Mouse (Mus musculus) neural tube, embryonic 15.5 days (tissue): ENCODE results near the gene Ankrd37. TPM values are rescaled to one million over a fixed set of nuclear protein-coding genes. Genes with fewer than 3 reads are reported as not detected.

ENCODE experiments used
- ATAC-seq: fragments of 200-750 bp; cut with Nextera tagmentation; 2 replicates; pipeline ENCODE4 v1.8.0; 2017; ENCODE audit warnings: mild to moderate bottlenecking, moderate TSS enrichment, moderate library complexity; ENCODE audit not compliant: low FRiP score
- H3K27ac ChIP-seq: fragments of 300-500 bp; sonication (generic); replicated peaks from 2 replicates; pipeline ENCODE4 v1.5.1; 2015; ENCODE audit warnings: mild to moderate bottlenecking, inconsistent platforms
- H3K27me3 ChIP-seq: fragments of 300-500 bp; sonication (generic); replicated peaks from 2 replicates; pipeline ENCODE4 v1.6.1; 2015; ENCODE audit warnings: inconsistent platforms
- H3K36me3 ChIP-seq: fragments of 300-500 bp; sonication (generic); 2 replicates; pipeline ENCODE4 v1.6.1; 2015; ENCODE audit warnings: inconsistent platforms
- H3K4me1 ChIP-seq: fragments of 300-500 bp; sonication (generic); 2 replicates; pipeline ENCODE4 v1.6.1; 2015; ENCODE audit warnings: inconsistent platforms
- H3K4me2 ChIP-seq: fragments of 300-500 bp; sonication (generic); 2 replicates; pipeline ENCODE4 v1.6.1; 2015; ENCODE audit warnings: inconsistent platforms, mild to moderate bottlenecking, moderate library complexity
- H3K4me3 ChIP-seq: fragments of 300-500 bp; sonication (generic); replicated peaks from 2 replicates; pipeline ENCODE4 v1.5.1; 2015; ENCODE audit warnings: mild to moderate bottlenecking, inconsistent platforms
- H3K9ac ChIP-seq: fragments of 300-500 bp; sonication (generic); replicated peaks from 2 replicates; pipeline ENCODE4 v1.6.1; 2015; ENCODE audit warnings: mild to moderate bottlenecking, inconsistent platforms
- H3K9me3 ChIP-seq: fragments of 300-500 bp; sonication (generic); replicated peaks from 2 replicates; pipeline ENCODE4 v1.6.1; 2016; ENCODE audit warnings: inconsistent platforms
- WGBS: fragments of 180-500 bp; shearing (Covaris S2); methylation state at CpG from one replicate; pipeline ENCODE4 v1.1.7; 2015; ENCODE audit warnings: mixed read lengths; 5-methylcytosine and 5-hydroxymethylcytosine counted together
- polyA plus RNA-seq: library from polyadenylated mRNA; unstranded; fragments of >200 nt; fragmentation: Nextera tagmentation; extraction: Ambion mirVana; gene quantifications from 2 replicates; pipeline ENCODE4 v1.2.1, GENCODE M21; 2015

Gene Ankrd37
- polyA plus RNA-seq, 1 experiment from 2014 or later = 50.5 TPM

DNA sequence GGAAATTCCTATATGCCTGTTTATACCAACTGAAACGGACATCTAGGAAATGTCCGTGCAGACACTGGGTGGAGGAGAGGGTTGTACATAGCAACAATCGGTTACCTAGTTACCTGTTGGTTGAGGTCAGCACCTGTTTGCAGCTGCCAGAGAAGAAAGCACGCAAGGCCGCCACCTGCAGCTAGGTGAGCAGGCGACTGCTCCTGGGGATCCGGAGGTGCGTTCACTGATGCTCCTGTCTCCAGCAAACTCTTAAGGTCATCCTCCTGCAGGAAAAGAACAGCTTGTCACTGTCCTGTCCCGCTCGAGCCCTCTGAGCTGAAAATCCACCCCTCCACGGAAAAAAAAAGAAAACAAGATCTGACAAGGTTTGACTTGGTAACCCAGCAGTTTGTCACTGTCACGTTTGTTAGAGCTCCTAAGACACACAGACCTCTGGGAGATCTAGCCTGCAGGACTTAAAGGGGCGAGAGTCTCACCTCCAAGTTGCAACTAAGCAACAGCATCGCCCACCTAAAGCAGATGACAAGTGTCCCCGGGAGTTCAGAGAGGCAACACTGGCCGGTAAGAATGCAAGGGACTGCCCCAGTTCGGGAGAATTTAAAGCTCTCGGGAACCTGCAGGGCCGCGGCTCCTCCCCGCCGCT lies 6.2 kb downstream of the Ankrd37 start, which contains the start of gene Lrp2bp:
Gene Lrp2bp, plus strand, starts transcription at position 166 of the 646 bp plus-strand sequence.
- Histone ChIP-seq H3K9ac (peak within 1 kb of the TSS; percentile 77), H3K4me1 (peaks cover 14% of the 10 kb centered on the region), H3K4me3 (peak within 1 kb of the TSS; percentile 67), H3K36me3 (peaks cover 14% of the 10 kb centered on the region), H3K27ac (peak within 1 kb of the TSS; percentile 98), H3K27me3 (no peaks in the 10 kb centered on the region), H3K4me2 (peak within 1 kb of the TSS; percentile 83), H3K9me3 (no peaks in the 10 kb centered on the region)
- WGBS = 2% methylated on average over 22 of the region's 22 CpGs
- ATAC-seq = peak; percentile 7

DNA sequence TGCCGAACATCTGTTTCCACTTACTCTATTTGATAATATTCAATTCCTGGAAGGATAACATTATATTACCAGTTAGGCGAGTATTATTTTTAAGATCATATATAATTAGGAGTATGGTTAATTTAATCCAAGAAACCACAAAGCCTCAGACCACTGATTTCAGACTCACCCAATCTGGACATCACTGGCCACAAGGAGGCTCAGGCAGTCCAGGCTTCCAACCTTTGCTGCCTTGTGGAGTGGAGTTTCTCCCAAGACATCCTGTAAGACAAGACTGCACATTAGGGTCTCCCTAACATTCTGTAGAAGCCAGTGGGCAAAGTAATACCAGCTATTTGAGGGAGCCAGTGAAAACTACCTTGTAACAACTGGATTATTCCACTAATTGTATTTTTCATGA lies 7.3 kb downstream of the Ankrd37 start:
- WGBS = 89% methylated on average over 2 of the region's 2 CpGs
- H3K4me1 ChIP-seq = peaks cover 14% of the 10 kb centered on the region
- no peak for ATAC-seq

GRCm38 (mm10) chr8:45995576-45995975 lies 9.9 kb downstream of the Ankrd37 start:
- Histone ChIP-seq H3K27me3 (no peaks in the 10 kb centered on the region), H3K4me2 (no peak overlapping the region), H3K9ac (no peak overlapping the region), H3K4me3 (no peak overlapping the region), H3K36me3 (peaks cover 23% of the 10 kb centered on the region), H3K9me3 (no peaks in the 10 kb centered on the region), H3K4me1 (peaks cover 14% of the 10 kb centered on the region), H3K27ac (no peak overlapping the region)
- no peak for ATAC-seq
- 92% methylated on average over 3 of the region's 3 CpGs for WGBS

More for the DNA sequence above, 7.3 kb downstream of the Ankrd37 start:
- Histone ChIP-seq H3K36me3 (peaks cover 20% of the 10 kb centered on the region), H3K27me3 (no peaks in the 10 kb centered on the region), H3K4me3 (0 out of 2 replicates have a peak overlapping the region, but pooled peaks have one; percentile 3), H3K27ac (no peak overlapping the region), H3K9me3 (no peaks in the 10 kb centered on the region), H3K9ac (no peak overlapping the region), H3K4me2 (peak overlapping the region; percentile 83)

DNA sequence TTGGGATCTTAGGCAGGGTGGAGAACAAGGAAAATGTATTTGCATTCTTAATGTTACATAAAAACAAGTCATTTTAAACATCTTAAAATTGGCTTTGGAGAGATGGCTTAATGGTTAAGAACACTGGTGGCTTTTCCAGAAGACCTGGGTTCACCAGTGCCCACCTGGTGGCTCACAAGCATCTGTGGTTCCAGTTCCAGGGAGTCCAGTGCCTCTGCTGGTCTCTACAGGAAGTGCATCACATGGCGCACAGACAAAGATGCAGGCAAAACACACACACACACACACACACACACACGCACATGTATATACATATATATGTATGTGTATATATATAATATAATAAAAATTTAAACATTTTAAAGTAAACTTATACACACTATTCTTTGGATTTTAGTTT lies 11.4 kb downstream of the Ankrd37 start:
- Histone ChIP-seq H3K9me3 (no peaks in the 10 kb centered on the region), H3K9ac (no peak overlapping the region), H3K36me3 (peaks cover 23% of the 10 kb centered on the region), H3K27me3 (no peaks in the 10 kb centered on the region), H3K4me1 (peaks cover 7% of the 10 kb centered on the region), H3K4me3 (no peak overlapping the region), H3K4me2 (no peak overlapping the region), H3K27ac (no peak overlapping the region)
- ATAC-seq = no peak
- 95% methylated on average over 2 of the region's 2 CpGs for WGBS

- Histone ChIP-seq H3K27ac (no peak overlapping the region), H3K4me1 (no peaks in the 10 kb centered on the region), H3K27me3 (no peaks in the 10 kb centered on the region), H3K9ac (no peak overlapping the region), H3K36me3 (peaks cover 22% of the 10 kb centered on the region), H3K9me3 (no peaks in the 10 kb centered on the region), H3K4me3 (no peak overlapping the region), H3K4me2 (no peak overlapping the region)
- no peak for ATAC-seq
- 84% methylated on average over 4 of the region's 4 CpGs for WGBS
Observed at GRCm38 (mm10) chr8:45990631-45991310, 14.7 kb downstream of the Ankrd37 start.

DNA sequence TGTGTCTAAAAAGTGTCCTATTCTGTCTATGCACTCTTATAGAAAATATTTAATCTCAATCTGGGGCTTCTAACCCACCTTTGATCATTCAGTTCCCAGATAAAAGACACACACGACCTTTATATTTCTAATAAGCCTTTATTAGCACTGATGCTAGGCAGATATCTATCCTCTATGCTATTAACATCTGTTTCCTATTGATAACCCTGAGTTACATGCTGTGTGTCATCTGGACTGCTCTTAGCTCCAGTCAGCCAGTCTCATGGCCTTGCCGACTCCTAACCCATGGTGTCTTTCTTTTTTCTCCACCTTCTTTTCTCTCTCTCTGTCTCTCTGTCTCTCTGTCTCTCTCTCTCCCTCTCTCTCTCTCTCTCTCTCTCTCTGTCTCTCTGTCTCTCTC lies 17.3 kb downstream of the Ankrd37 start:
- Histone ChIP-seq H3K27me3 (no peaks in the 10 kb centered on the region), H3K9ac (no peak overlapping the region), H3K4me1 (no peaks in the 10 kb centered on the region), H3K4me2 (no peak overlapping the region), H3K4me3 (no peak overlapping the region), H3K9me3 (no peaks in the 10 kb centered on the region), H3K36me3 (peaks cover 22% of the 10 kb centered on the region), H3K27ac (no peak overlapping the region)
- WGBS = 61% methylated on average over 2 of the region's 2 CpGs
- ATAC-seq = no peak

DNA sequence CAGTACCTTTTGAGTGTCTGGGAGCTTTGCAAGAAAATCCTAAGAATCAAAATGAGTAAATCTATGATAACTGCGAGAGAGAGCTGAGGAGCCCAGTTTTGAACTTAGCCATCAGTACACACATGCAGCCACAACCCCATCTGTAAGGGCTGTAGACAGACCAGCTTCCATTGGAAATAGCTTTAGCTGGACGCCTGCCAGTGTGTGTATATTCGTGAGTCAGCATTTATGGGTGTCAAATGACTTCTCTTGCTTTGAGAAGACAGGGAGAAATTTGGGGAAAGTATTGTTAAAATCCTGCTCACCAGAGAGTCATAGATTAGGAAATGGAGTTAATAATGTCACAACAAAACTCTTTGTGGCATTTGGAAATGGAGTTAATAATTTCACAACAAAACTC lies 18.8 kb downstream of the Ankrd37 start:
- no peak overlapping the region for H3K4me3 ChIP-seq
- H3K27ac ChIP-seq = no peak overlapping the region
- 86% methylated on average over 3 of the region's 3 CpGs for WGBS
- H3K4me1 ChIP-seq = no peaks in the 10 kb centered on the region
- ATAC-seq = no peak
- H3K36me3 ChIP-seq = peaks cover 30% of the 10 kb centered on the region
- H3K9me3 ChIP-seq = no peaks in the 10 kb centered on the region
- H3K9ac ChIP-seq = no peak overlapping the region
- H3K27me3 ChIP-seq = no peaks in the 10 kb centered on the region
- H3K4me2 ChIP-seq = no peak overlapping the region

DNA sequence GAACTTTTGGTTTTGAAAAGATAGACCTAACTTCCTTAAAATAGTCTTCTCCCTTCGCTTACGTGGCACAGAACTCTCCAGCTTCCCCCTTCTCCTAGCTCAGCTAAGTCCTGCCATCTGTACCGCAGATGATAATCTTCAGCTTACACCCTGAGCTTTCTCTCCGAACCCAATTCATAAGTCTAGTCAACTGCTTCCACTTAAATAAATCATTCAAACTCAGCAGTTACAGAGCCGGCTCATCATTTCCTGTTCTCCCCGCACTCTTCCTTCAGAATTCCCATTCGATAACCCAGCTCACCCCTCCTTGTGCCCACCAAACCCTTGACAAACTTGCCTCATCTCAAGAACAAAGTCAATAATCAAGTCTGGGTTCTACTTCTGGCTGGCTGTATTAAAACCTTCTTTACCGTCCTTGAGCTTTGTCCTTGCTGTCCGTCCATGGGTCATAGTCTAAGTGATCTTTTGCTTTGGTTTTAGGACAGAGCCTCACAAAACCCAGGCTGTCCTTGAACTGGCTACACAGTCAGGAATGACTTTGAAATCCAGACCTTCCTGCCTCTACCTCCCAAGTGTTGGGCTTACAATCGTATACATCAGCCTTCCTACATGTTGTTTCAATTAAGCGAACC lies 29.6 kb downstream of the Ankrd37 start:
- no peaks in the 10 kb centered on the region for H3K27me3 ChIP-seq
- peaks cover 9% of the 10 kb centered on the region for H3K36me3 ChIP-seq
- 71% methylated on average over 11 of the region's 11 CpGs for WGBS
- H3K4me2 ChIP-seq = peak overlapping the region; percentile 69
- H3K4me3 ChIP-seq = peak overlapping the region; percentile 67
- H3K9me3 ChIP-seq = no peaks in the 10 kb centered on the region
- H3K9ac ChIP-seq = peak overlapping the region; percentile 62
- peak; percentile 28 for ATAC-seq
- peak overlapping the region; percentile 86 for H3K27ac ChIP-seq
- peaks cover 16% of the 10 kb centered on the region for H3K4me1 ChIP-seq

GRCm38 (mm10) chr8:45975126-45975836 lies 30.2 kb downstream of the Ankrd37 start, which contains the start of the genes 1700029J07Rik and Ufsp2:
TSS of gene 1700029J07Rik (minus strand) at chr8:45975252.
TSS of gene Ufsp2 (plus strand) at chr8:45975528.
- Histone ChIP-seq H3K4me1 (peaks cover 16% of the 10 kb centered on the region), H3K9me3 (no peaks in the 10 kb centered on the region), H3K36me3 (peaks cover 5% of the 10 kb centered on the region; the same call in 1 of the 2 replicates)

GRCm38 (mm10) chr8:45973988-45974505 lies 31.5 kb downstream of the Ankrd37 start:
- no peaks in the 10 kb centered on the region for H3K9me3 ChIP-seq
- peak overlapping the region; percentile 69 for H3K4me2 ChIP-seq
- H3K4me3 ChIP-seq = no peak overlapping the region
- 69% methylated on average over 8 of the region's 8 CpGs for WGBS
- H3K27me3 ChIP-seq = no peaks in the 10 kb centered on the region
- H3K4me1 ChIP-seq = peaks cover 16% of the 10 kb centered on the region
- no peak for ATAC-seq
- H3K9ac ChIP-seq = no peak overlapping the region; the same call in 1 of the 2 replicates
- H3K36me3 ChIP-seq = peaks cover 5% of the 10 kb centered on the region; the same call in 1 of the 2 replicates
- 0 out of 2 replicates have a peak overlapping the region, but pooled peaks have one; percentile 86 for H3K27ac ChIP-seq

More at GRCm38 (mm10) chr8:45975126-45975836, 30.2 kb downstream of the Ankrd37 start, which contains the start of the genes 1700029J07Rik and Ufsp2:
- H3K27ac ChIP-seq = peak within 1 kb of the TSS; percentile 86
- H3K9ac ChIP-seq = peak within 1 kb of the TSS; percentile 73
- peak within 1 kb of the TSS; percentile 67 for H3K4me3 ChIP-seq
- ATAC-seq = peak; percentile 98
- WGBS = under 1% methylated on average over 57 of the region's 57 CpGs
- H3K4me2 ChIP-seq = peak within 1 kb of the TSS; percentile 69
- H3K27me3 ChIP-seq = no peaks in the 10 kb centered on the region

- ATAC-seq = no peak
- Histone ChIP-seq H3K9me3 (no peaks in the 10 kb centered on the region), H3K4me3 (no peak overlapping the region), H3K27me3 (no peaks in the 10 kb centered on the region), H3K4me2 (no peak overlapping the region), H3K27ac (no peak overlapping the region), H3K9ac (no peak overlapping the region), H3K4me1 (peaks cover 10% of the 10 kb centered on the region), H3K36me3 (no peaks in the 10 kb centered on the region)
- 96% methylated on average over 12 of the region's 12 CpGs for WGBS
Observed at GRCm38 (mm10) chr8:45970894-45971293, 34.6 kb downstream of the Ankrd37 start.
